Mouse (Mus musculus): ENCODE data around the gene Camk1. TPM values are rescaled to one million over a fixed set of nuclear protein-coding genes. Genes with fewer than 3 reads are reported as not detected.

The Camk1 gene
- total and polyA plus RNA-seq, 2 experiments from 2014 or later = 118 to 119 TPM

GRCm38 (mm10) chr6:113373491-113373890 lies 29.7 kb upstream of the Camk1 start:
- ATAC-seq (no peak), DNase-seq (no peak)
- Histone ChIP-seq H3K4me3 (ENCODE audit: low read depth, low read length) (no peak overlapping the region), H3K9me3 (ENCODE audit: low read length) (no peaks in the 10 kb centered on the region), H3K4me1 (ENCODE audit: insufficient read depth) (peaks cover 5% of the 10 kb centered on the region; the same call in 1 of the 2 replicates), H3K9ac (no peak overlapping the region), H3K27me3 (ENCODE audit: insufficient read depth, low read length) (no peaks in the 10 kb centered on the region), H3K4me2 (ENCODE audit: low read depth) (no peak overlapping the region), H3K36me3 (ENCODE audit: insufficient read depth) (peaks cover 72% of the 10 kb centered on the region), H3K27ac (ENCODE audit: low read depth, low read length) (no peak overlapping the region)
- whole genome bisulfite sequencing = 95% methylated on average over 4 of the region's 4 CpGs
- TF ChIP-seq CTCF (IDR thresholded peaks at IDR 0.05; ENCODE audit: low read depth) = no peak

- no peak for ATAC-seq
- Histone ChIP-seq H3K4me1 (ENCODE audit: insufficient read depth) (no peaks in the 10 kb centered on the region), H3K27ac (ENCODE audit: low read depth, low read length) (no peak overlapping the region), H3K27me3 (ENCODE audit: insufficient read depth, low read length) (no peaks in the 10 kb centered on the region), H3K36me3 (ENCODE audit: insufficient read depth) (peaks cover 74% of the 10 kb centered on the region), H3K9ac (no peak overlapping the region), H3K9me3 (ENCODE audit: low read length) (no peaks in the 10 kb centered on the region), H3K4me2 (ENCODE audit: low read depth) (no peak overlapping the region), H3K4me3 (ENCODE audit: low read depth, low read length) (no peak overlapping the region)
- 93% methylated on average over 20 of the region's 20 CpGs for WGBS
- no peak for DNase-seq
- TF ChIP-seq CTCF (IDR thresholded peaks at IDR 0.05; ENCODE audit: low read depth) = no peak
These were observed 26.6 kb upstream of the Camk1 start for GRCm38 (mm10) chr6:113370194-113370929.

GRCm38 (mm10) chr6:113368577-113368976 lies 24.8 kb upstream of the Camk1 start:
- TF ChIP-seq CTCF (IDR thresholded peaks at IDR 0.05; ENCODE audit: low read depth) = no peak
- no peaks in the 10 kb centered on the region for H3K9me3 ChIP-seq (ENCODE audit: low read length)
- H3K36me3 ChIP-seq (ENCODE audit: insufficient read depth) = peaks cover 57% of the 10 kb centered on the region
- no peak overlapping the region for H3K4me2 ChIP-seq (ENCODE audit: low read depth)
- H3K9ac ChIP-seq = no peak overlapping the region
- H3K27ac ChIP-seq (ENCODE audit: low read depth, low read length) = no peak overlapping the region
- no peaks in the 10 kb centered on the region for H3K27me3 ChIP-seq (ENCODE audit: insufficient read depth, low read length)
- no peak overlapping the region for H3K4me3 ChIP-seq (ENCODE audit: low read depth, low read length)
- ATAC-seq (peak; percentile 61), DNase-seq (no peak)
- H3K4me1 ChIP-seq (ENCODE audit: insufficient read depth) = no peaks in the 10 kb centered on the region
- 76% methylated on average over 5 of the region's 5 CpGs for WGBS

GRCm38 (mm10) chr6:113368124-113368523 lies 24.3 kb upstream of the Camk1 start:
- WGBS = 90% methylated on average over 7 of the region's 7 CpGs
- no peak overlapping the region for H3K4me2 ChIP-seq (ENCODE audit: low read depth)
- H3K9ac ChIP-seq = no peak overlapping the region
- no peak overlapping the region for H3K27ac ChIP-seq (ENCODE audit: low read depth, low read length)
- H3K27me3 ChIP-seq (ENCODE audit: insufficient read depth, low read length) = no peaks in the 10 kb centered on the region
- peaks cover 52% of the 10 kb centered on the region for H3K36me3 ChIP-seq (ENCODE audit: insufficient read depth)
- DNase-seq = no peak
- TF ChIP-seq CTCF (IDR thresholded peaks at IDR 0.05; ENCODE audit: low read depth) = no peak
- H3K9me3 ChIP-seq (ENCODE audit: low read length) = no peaks in the 10 kb centered on the region
- no peak overlapping the region for H3K4me3 ChIP-seq (ENCODE audit: low read depth, low read length)
- 0 out of 2 replicates have a peak, but pooled peaks have one; percentile 5 for ATAC-seq
- H3K4me1 ChIP-seq (ENCODE audit: insufficient read depth) = no peaks in the 10 kb centered on the region

- Histone ChIP-seq H3K27me3 (ENCODE audit: insufficient read depth, low read length) (no peaks in the 10 kb centered on the region), H3K9ac (no peak overlapping the region), H3K9me3 (ENCODE audit: low read length) (no peaks in the 10 kb centered on the region), H3K4me2 (ENCODE audit: low read depth) (no peak overlapping the region), H3K36me3 (ENCODE audit: insufficient read depth) (peaks cover 48% of the 10 kb centered on the region), H3K4me3 (ENCODE audit: low read depth, low read length) (no peak overlapping the region), H3K4me1 (ENCODE audit: insufficient read depth) (no peaks in the 10 kb centered on the region), H3K27ac (ENCODE audit: low read depth, low read length) (no peak overlapping the region)
- 91% methylated on average over 1 of the region's 1 CpGs for WGBS
- no peak for ATAC-seq
- no peak for TF ChIP-seq CTCF (IDR thresholded peaks at IDR 0.05; ENCODE audit: low read depth)
- no peak for DNase-seq
These were observed 23.8 kb upstream of the Camk1 start for GRCm38 (mm10) chr6:113367574-113367973.

- Histone ChIP-seq H3K4me3 (ENCODE audit: low read depth, low read length) (no peak overlapping the region), H3K4me2 (ENCODE audit: low read depth) (no peak overlapping the region), H3K9me3 (ENCODE audit: low read length) (no peaks in the 10 kb centered on the region), H3K9ac (no peak overlapping the region), H3K27me3 (ENCODE audit: insufficient read depth, low read length) (no peaks in the 10 kb centered on the region), H3K36me3 (ENCODE audit: insufficient read depth) (peaks cover 39% of the 10 kb centered on the region), H3K27ac (ENCODE audit: low read depth, low read length) (no peak overlapping the region), H3K4me1 (ENCODE audit: insufficient read depth) (no peaks in the 10 kb centered on the region)
- no peak for TF ChIP-seq CTCF (IDR thresholded peaks at IDR 0.05; ENCODE audit: low read depth)
- ATAC-seq (no peak), DNase-seq (no peak)
- 90% methylated on average over 6 of the region's 6 CpGs for WGBS
These were observed 22.9 kb upstream of the Camk1 start for GRCm38 (mm10) chr6:113366639-113367038.

GRCm38 (mm10) chr6:113364518-113365135 lies 20.8 kb upstream of the Camk1 start:
- peaks cover 20% of the 10 kb centered on the region for H3K36me3 ChIP-seq (ENCODE audit: insufficient read depth)
- TF ChIP-seq CTCF (IDR thresholded peaks at IDR 0.05; ENCODE audit: low read depth) = no peak
- no peaks in the 10 kb centered on the region for H3K27me3 ChIP-seq (ENCODE audit: insufficient read depth, low read length)
- H3K4me1 ChIP-seq (ENCODE audit: insufficient read depth) = no peaks in the 10 kb centered on the region
- H3K9ac ChIP-seq = no peak overlapping the region
- H3K4me2 ChIP-seq (ENCODE audit: low read depth) = no peak overlapping the region
- WGBS = 67% methylated on average over 8 of the region's 8 CpGs
- no peak overlapping the region for H3K27ac ChIP-seq (ENCODE audit: low read depth, low read length)
- no peak for DNase-seq
- H3K4me3 ChIP-seq (ENCODE audit: low read depth, low read length) = no peak overlapping the region
- H3K9me3 ChIP-seq (ENCODE audit: low read length) = no peaks in the 10 kb centered on the region
- ATAC-seq = no peak

Data from forebrain, postnatal 0 days (tissue).